Mouse (Mus musculus) heart, embryonic 11.5 days (tissue): ENCODE data around the gene Ankrd44. TPM values are rescaled to one million over a fixed set of nuclear protein-coding genes. Genes with fewer than 3 reads are reported as not detected.

ENCODE experiments used
- ATAC-seq: fragments of 200-750 bp; cut with Nextera tagmentation; replicated peaks from 2 replicates; pipeline ENCODE4 v1.8.0; 2017; ENCODE audit warnings: moderate library complexity; ENCODE audit not compliant: insufficient number of reproducible peaks, low FRiP score, low TSS enrichment
- H3K27ac ChIP-seq: fragments of 300-500 bp; sonication (generic); 2 replicates; pipeline ENCODE4 v1.5.1; 2014; ENCODE audit warnings: mild to moderate bottlenecking, low read depth, low read length
- H3K27me3 ChIP-seq: fragments of 300-500 bp; sonication (generic); 2 replicates; pipeline ENCODE4 v1.6.1; 2014; ENCODE audit warnings: mild to moderate bottlenecking, low read length, mixed read lengths; ENCODE audit not compliant: control insufficient read depth, insufficient read depth
- H3K36me3 ChIP-seq: fragments of 300-500 bp; sonication (generic); 2 replicates; pipeline ENCODE4 v1.6.1; 2014; ENCODE audit warnings: mild to moderate bottlenecking, low read length, moderate library complexity, mixed read lengths; ENCODE audit not compliant: control insufficient read depth, insufficient read depth
- H3K4me1 ChIP-seq: fragments of 300-500 bp; sonication (generic); 2 replicates; pipeline ENCODE4 v1.6.1; 2014; ENCODE audit warnings: low read length; ENCODE audit not compliant: control insufficient read depth, insufficient read depth
- H3K4me2 ChIP-seq: fragments of 300-500 bp; sonication (generic); 2 replicates; pipeline ENCODE4 v1.6.1; 2014; ENCODE audit warnings: mild to moderate bottlenecking, moderate library complexity
- H3K4me3 ChIP-seq: fragments of 300-500 bp; sonication (generic); 2 replicates; pipeline ENCODE4 v1.5.1; 2014; ENCODE audit warnings: low read depth, low read length
- H3K9ac ChIP-seq: fragments of 300-500 bp; sonication (generic); 2 replicates; pipeline ENCODE4 v1.6.1; 2014; ENCODE audit warnings: mild to moderate bottlenecking, low read depth, low read length, moderate library complexity
- H3K9me3 ChIP-seq: fragments of 300-500 bp; sonication (generic); replicated peaks from 2 replicates; pipeline ENCODE4 v1.6.1; 2016; ENCODE audit warnings: low read length; ENCODE audit not compliant: control insufficient read depth
- WGBS: fragments of 180-500 bp; shearing (Covaris S2); extraction: QIAGEN DNeasy Blood & Tissue Kit; methylation state at CpG from one replicate; pipeline ENCODE4 v1.1.7; 2014; ENCODE audit not compliant: insufficient replicate concordance; 5-methylcytosine and 5-hydroxymethylcytosine counted together
- polyA plus RNA-seq: library from polyadenylated mRNA; unstranded; fragments of >200 nt; fragmentation: Nextera tagmentation; extraction: Ambion mirVana; gene quantifications from 2 replicates; pipeline ENCODE4 v1.2.1, GENCODE M21; 2014

Ankrd44 gene
- polyA plus RNA-seq, 1 experiment from 2014 or later, result 11.1 TPM

DNA sequence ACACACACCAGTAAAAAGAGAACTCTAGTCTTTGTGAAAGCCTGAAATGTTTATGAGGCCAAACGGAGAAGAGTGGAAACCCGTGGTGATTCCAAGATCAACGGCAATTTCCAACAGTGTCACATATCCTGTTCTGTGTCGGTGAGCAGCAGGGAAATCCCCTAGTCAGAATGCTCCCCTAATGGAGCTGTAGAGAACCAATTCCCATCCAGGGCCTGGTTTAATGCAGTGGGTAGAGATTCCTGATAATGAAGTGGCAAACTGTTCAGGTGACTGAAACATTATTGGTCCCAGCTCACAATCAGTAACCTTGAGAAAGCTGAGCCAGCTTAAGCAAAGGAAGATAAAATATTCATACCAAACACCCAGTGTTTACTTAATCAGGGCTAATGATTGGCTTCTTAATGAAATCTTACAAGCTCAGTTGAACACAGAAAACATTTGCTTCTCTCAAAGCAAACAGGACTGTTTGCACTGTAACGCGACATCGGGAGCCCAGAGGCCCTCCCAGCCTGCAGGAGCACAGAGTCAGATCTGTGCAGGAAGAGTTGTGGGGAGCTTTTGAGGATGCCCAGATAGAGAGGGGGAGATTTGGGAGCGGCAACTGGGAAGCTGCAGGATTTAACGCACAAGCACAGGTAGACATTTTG, 110.9 kb downstream of the Ankrd44 start:
- no peaks in the 10 kb centered on the region for H3K9me3 ChIP-seq
- 67% methylated on average over 9 of the region's 9 CpGs for WGBS
- no peak for ATAC-seq
- H3K27me3 ChIP-seq, result no peaks in the 10 kb centered on the region
- no peak overlapping the region for H3K4me3 ChIP-seq
- H3K4me2 ChIP-seq, result no peak overlapping the region
- no peak overlapping the region for H3K9ac ChIP-seq
- no peaks in the 10 kb centered on the region; the same call in 1 of the 2 replicates for H3K4me1 ChIP-seq
- H3K27ac ChIP-seq, result no peak overlapping the region
- H3K36me3 ChIP-seq, result no peaks in the 10 kb centered on the region

DNA sequence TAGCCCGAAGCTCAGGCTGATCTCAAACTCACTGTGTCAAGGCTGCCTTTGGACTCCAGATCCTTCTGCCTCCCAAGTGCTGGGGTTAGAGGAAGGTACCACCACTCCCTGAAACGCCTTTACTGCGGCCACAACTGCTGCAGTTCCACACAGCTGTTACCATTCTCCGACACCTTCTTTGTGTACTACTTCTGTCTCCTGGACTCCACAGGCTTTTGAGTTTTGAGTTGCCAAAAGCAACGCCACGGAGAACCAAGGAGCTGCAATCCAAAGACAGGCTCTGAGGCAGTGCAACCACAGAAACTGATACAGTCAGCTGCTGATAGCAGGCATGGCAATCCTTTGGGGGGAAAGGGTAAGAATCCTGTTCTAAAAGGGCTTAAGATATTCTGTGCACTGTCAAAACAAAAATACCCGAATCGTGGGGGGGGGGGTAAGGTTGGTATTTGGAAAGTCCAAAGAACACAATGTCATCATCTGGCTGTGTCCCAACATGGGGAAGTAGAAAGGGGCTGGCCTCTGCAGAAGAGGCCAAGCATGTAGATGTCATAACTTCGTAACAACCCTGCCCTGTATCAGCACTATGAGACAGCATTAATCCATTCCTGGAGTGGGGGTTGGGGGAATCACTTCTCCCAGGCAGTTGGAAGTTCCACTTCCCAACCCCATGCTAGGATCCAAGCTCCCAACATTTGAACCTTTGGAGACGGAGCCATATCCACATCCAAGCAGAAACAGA, 116.2 kb downstream of the Ankrd44 start:
- ATAC-seq, result no peak
- H3K4me2 ChIP-seq, result no peak overlapping the region
- no peaks in the 10 kb centered on the region for H3K36me3 ChIP-seq
- no peak overlapping the region for H3K27ac ChIP-seq
- no peaks in the 10 kb centered on the region for H3K27me3 ChIP-seq
- no peak overlapping the region for H3K9ac ChIP-seq
- WGBS, result 59% methylated on average over 10 of the region's 10 CpGs
- no peak overlapping the region for H3K4me3 ChIP-seq
- H3K4me1 ChIP-seq, result no peaks in the 10 kb centered on the region; the same call in 1 of the 2 replicates
- no peaks in the 10 kb centered on the region for H3K9me3 ChIP-seq

DNA sequence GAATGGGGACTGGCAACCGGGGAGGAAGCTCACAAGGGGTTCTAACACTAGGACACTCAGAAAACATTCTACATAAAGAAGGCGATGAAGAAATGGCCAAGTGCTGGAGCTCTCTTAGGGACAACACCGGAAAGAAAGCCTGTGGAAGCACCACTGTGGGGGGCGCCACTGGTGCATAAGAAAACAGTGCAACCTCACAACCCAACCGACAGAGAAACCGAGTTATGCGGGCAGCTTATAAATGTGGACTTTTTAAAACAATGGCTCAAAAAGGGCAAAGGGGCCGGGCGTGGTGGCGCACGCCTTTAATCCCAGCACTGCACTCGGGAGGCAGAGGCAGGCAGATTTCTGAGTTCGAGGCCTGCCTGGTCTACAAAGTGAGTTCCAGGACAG, 117.1 kb downstream of the Ankrd44 start:
- H3K4me2 ChIP-seq, result no peak overlapping the region
- H3K27ac ChIP-seq, result no peak overlapping the region
- H3K36me3 ChIP-seq, result no peaks in the 10 kb centered on the region
- H3K4me1 ChIP-seq, result no peaks in the 10 kb centered on the region; the same call in 1 of the 2 replicates
- H3K9me3 ChIP-seq, result no peaks in the 10 kb centered on the region
- no peak overlapping the region for H3K4me3 ChIP-seq
- no peak overlapping the region for H3K9ac ChIP-seq
- ATAC-seq, result no peak
- H3K27me3 ChIP-seq, result no peaks in the 10 kb centered on the region
- 91% methylated on average over 13 of the region's 13 CpGs for WGBS

DNA sequence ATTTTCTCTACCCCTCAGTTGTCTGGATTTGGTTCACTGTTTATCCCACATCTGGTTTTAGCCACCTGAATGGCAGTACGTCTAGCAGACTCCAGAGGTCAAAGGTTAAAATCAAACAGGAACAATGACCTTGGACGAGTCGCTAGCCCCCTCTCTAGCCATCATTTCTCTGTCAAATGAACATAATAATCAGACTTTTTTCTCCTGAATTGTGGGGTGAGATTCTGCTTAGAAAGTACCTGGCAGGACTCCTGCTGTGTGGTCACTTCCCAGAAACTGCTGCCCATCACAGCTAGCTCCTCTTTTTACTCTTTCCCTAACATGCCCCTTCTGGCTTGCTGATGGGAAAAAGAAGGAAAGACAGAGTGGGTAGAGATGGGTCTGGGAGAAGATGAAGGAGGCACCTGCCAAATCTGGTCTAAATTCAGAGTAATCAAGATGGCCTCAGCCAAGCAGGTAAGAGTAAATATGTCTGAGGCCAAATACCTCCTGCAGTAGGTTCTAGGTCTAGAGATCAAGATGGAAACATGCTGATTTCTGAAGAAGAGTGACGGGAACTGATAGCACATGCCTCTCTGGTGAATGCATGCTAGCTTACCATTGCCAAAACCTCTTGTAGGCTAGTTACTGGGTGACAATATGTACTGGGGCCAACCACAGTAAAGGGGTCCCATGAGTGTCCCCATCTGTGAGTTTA, 117.6 kb downstream of the Ankrd44 start:
- H3K4me1 ChIP-seq, result no peaks in the 10 kb centered on the region; the same call in 1 of the 2 replicates
- no peak overlapping the region for H3K27ac ChIP-seq
- 69% methylated on average over 4 of the region's 4 CpGs for WGBS
- H3K4me2 ChIP-seq, result no peak overlapping the region
- H3K36me3 ChIP-seq, result no peaks in the 10 kb centered on the region
- H3K4me3 ChIP-seq, result no peak overlapping the region
- no peaks in the 10 kb centered on the region for H3K9me3 ChIP-seq
- no peak overlapping the region for H3K9ac ChIP-seq
- ATAC-seq, result no peak
- no peaks in the 10 kb centered on the region for H3K27me3 ChIP-seq

DNA sequence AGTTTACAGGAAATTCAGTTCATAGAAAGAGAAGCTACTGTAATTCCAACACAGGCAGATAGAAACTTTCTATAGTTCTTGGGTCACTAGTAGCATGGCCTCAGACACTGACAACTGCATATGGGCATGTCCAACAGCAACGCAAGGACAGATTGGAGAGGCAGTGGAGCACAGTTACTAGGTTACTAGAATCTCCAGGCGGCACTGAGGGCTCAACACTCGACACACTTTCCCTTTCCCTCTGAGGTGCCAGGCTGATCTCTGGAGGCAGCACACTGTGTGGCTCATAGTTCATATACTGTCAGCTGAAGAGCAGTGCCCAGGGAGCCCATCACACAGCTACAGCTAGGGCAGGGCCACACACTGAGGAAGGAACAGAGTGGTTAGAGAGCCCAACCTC, 118.4 kb downstream of the Ankrd44 start:
- Histone ChIP-seq H3K9ac (no peak overlapping the region), H3K4me1 (no peaks in the 10 kb centered on the region; the same call in 1 of the 2 replicates), H3K4me2 (no peak overlapping the region), H3K36me3 (no peaks in the 10 kb centered on the region), H3K9me3 (no peaks in the 10 kb centered on the region), H3K27me3 (no peaks in the 10 kb centered on the region), H3K4me3 (no peak overlapping the region), H3K27ac (no peak overlapping the region)
- ATAC-seq, result no peak
- WGBS, result 84% methylated on average over 3 of the region's 3 CpGs

DNA sequence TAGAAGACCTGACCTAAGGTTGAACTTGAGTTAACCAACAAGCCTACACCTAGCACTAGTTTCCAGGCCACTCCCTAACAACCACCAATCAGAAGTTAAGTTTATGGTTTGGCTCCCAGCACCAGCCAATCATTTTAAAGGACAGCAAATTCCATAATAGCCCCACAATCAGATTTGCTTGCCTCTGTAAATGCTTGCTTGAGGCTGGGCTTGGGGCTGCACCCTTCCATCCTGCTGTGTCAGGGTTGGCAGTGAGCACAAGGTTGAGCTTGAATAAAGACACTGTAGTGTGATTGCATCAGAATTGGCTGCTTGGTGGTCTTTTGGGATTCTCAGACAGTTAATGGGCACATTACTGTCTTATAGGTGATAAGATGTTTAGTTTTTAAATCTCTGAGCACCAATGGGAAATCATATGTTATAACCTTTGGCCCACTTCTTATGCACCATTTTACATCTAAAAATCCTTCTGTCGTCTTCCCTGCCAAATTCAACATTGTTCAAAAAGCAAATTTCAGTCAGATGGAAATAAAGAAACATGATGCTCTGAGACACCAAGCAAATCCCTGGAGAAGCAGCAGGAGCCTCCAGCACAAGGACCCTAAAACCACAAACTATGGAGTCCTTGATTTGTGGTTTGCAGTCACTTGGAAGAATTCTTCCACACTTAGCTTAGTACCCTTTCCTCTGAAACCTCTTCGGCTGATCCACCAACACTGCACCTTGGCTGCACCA, 119.9 kb downstream of the Ankrd44 start:
- Histone ChIP-seq H3K9me3 (no peaks in the 10 kb centered on the region), H3K27me3 (no peaks in the 10 kb centered on the region), H3K9ac (no peak overlapping the region), H3K4me1 (no peaks in the 10 kb centered on the region; the same call in 1 of the 2 replicates), H3K4me2 (no peak overlapping the region), H3K36me3 (no peaks in the 10 kb centered on the region), H3K4me3 (no peak overlapping the region), H3K27ac (no peak overlapping the region)
- 88% methylated on average over 2 of the region's 2 CpGs for WGBS
- no peak for ATAC-seq

DNA sequence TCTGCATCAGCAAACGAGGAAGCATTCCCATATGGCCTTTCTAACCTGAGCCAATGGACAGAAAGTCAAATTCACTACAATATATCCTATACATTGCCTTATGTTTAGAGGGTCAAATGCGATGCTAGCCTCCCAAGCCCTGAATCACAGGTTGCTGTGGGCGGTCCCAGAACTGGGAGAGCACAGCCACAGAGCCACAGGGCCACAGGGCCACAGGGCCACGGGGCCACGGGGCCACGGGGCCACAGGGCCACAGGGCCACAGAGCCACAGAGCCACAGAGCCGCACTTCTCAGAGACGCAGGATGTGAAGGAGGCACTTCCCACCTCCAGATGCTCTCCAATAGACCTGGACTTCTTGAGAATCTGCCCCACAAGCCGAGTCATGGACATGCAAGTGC, 121.8 kb downstream of the Ankrd44 start:
- Histone ChIP-seq H3K4me1 (no peaks in the 10 kb centered on the region), H3K4me2 (no peak overlapping the region), H3K4me3 (no peak overlapping the region), H3K27me3 (no peaks in the 10 kb centered on the region), H3K9ac (no peak overlapping the region), H3K9me3 (no peaks in the 10 kb centered on the region), H3K36me3 (no peaks in the 10 kb centered on the region), H3K27ac (no peak overlapping the region)
- ATAC-seq, result no peak
- WGBS, result 82% methylated on average over 9 of the region's 9 CpGs

DNA sequence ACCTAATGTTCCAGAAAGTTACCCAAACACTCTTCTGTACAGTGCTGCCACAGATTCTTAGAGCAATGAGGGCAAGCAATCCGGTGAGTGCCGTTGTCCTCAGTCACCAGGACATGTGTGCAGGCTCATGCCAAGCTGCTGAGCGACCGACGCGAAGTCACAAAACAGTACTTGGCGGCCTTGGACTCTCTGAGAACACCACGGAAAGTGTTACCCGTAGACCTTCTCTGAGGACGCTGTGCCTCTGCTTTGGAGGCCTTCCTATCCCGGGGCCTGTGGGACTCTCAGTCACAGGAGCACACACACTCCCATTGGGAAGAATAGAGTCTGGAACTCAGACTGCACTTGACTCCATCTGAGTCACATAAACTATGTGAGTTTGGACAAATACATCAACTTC, 123.5 kb downstream of the Ankrd44 start:
- Histone ChIP-seq H3K4me3 (no peak overlapping the region), H3K27me3 (no peaks in the 10 kb centered on the region), H3K4me1 (no peaks in the 10 kb centered on the region), H3K9ac (no peak overlapping the region), H3K27ac (no peak overlapping the region), H3K9me3 (no peaks in the 10 kb centered on the region), H3K36me3 (no peaks in the 10 kb centered on the region), H3K4me2 (no peak overlapping the region)
- ATAC-seq, result no peak
- 78% methylated on average over 11 of the region's 11 CpGs for WGBS
